Mouse (Mus musculus): ENCODE measurements at regions not wholly inside any gene's neighbourhood (a gene's known extent, or its start where the extent isn't known, plus 50 kb on each side); places are given as distances from the start of the nearest gene placed in this dataset.

GRCm38 (mm10) chr10:96828581-96829246 is 211.9 kb downstream of the Btg1 start:
- DNase-seq (ENCODE audit: low spot score), result no peak
- no peaks in the 10 kb centered on the region for H3K9me3 ChIP-seq (replicated peaks; ENCODE audit: control insufficient read depth, low read length)
- 87% methylated on average over 7 of the region's 7 CpGs for WGBS
- no peaks in the 10 kb centered on the region for H3K27me3 ChIP-seq (ENCODE audit: control insufficient read depth, insufficient read depth, low read length)
- H3K27ac ChIP-seq (replicated peaks; ENCODE audit: low read depth, low read length), result no peak overlapping the region
- no peak overlapping the region for H3K9ac ChIP-seq (replicated peaks; ENCODE audit: low read length)
- no peaks in the 10 kb centered on the region for H3K4me1 ChIP-seq (ENCODE audit: control insufficient read depth, insufficient read depth, low read length)
- ATAC-seq (replicated peaks; ENCODE audit: insufficient number of reproducible peaks, low FRiP score, low TSS enrichment, low read depth), result no peak
- no peaks in the 10 kb centered on the region for H3K36me3 ChIP-seq (replicated peaks; ENCODE audit: control insufficient read depth, insufficient read depth, low read depth, low read length)
- no peak overlapping the region for H3K4me3 ChIP-seq (ENCODE audit: low read depth, low read length)
- no peak overlapping the region for H3K4me2 ChIP-seq (ENCODE audit: low read depth, low read length)

GRCm38 (mm10) chr10:96831071-96831470 is 214.3 kb downstream of the Btg1 start:
- H3K4me3 ChIP-seq (ENCODE audit: low read depth, low read length), result no peak overlapping the region
- 81% methylated on average over 12 of the region's 12 CpGs for WGBS
- no peaks in the 10 kb centered on the region for H3K36me3 ChIP-seq (replicated peaks; ENCODE audit: control insufficient read depth, insufficient read depth, low read depth, low read length)
- H3K9me3 ChIP-seq (replicated peaks; ENCODE audit: control insufficient read depth, low read length), result no peaks in the 10 kb centered on the region
- no peaks in the 10 kb centered on the region for H3K27me3 ChIP-seq (ENCODE audit: control insufficient read depth, insufficient read depth, low read length)
- ATAC-seq (replicated peaks; ENCODE audit: insufficient number of reproducible peaks, low FRiP score, low TSS enrichment, low read depth) (no peak), DNase-seq (ENCODE audit: low spot score) (no peak)
- no peak overlapping the region for H3K4me2 ChIP-seq (ENCODE audit: low read depth, low read length)
- no peak overlapping the region for H3K27ac ChIP-seq (replicated peaks; ENCODE audit: low read depth, low read length)
- H3K9ac ChIP-seq (replicated peaks; ENCODE audit: low read length), result no peak overlapping the region
- H3K4me1 ChIP-seq (ENCODE audit: control insufficient read depth, insufficient read depth, low read length), result no peaks in the 10 kb centered on the region

- DNase-seq (ENCODE audit: low spot score) (no peak), ATAC-seq (replicated peaks; ENCODE audit: insufficient number of reproducible peaks, low FRiP score, low TSS enrichment, low read depth) (no peak)
- H3K9ac ChIP-seq (replicated peaks; ENCODE audit: low read length), result no peak overlapping the region
- no peaks in the 10 kb centered on the region for H3K27me3 ChIP-seq (ENCODE audit: control insufficient read depth, insufficient read depth, low read length)
- H3K4me2 ChIP-seq (ENCODE audit: low read depth, low read length), result no peak overlapping the region
- H3K36me3 ChIP-seq (replicated peaks; ENCODE audit: control insufficient read depth, insufficient read depth, low read depth, low read length), result no peaks in the 10 kb centered on the region
- no peak overlapping the region for H3K27ac ChIP-seq (replicated peaks; ENCODE audit: low read depth, low read length)
- H3K4me3 ChIP-seq (ENCODE audit: low read depth, low read length), result no peak overlapping the region
- no peaks in the 10 kb centered on the region for H3K4me1 ChIP-seq (ENCODE audit: control insufficient read depth, insufficient read depth, low read length)
- H3K9me3 ChIP-seq (replicated peaks; ENCODE audit: control insufficient read depth, low read length), result no peaks in the 10 kb centered on the region
- 86% methylated on average over 7 of the region's 7 CpGs for WGBS
These were observed 220.4 kb downstream of the Btg1 start for GRCm38 (mm10) chr10:96837230-96837629.

GRCm38 (mm10) chr10:96841128-96841527 is 224.3 kb downstream of the Btg1 start:
- no peak overlapping the region for H3K4me3 ChIP-seq (ENCODE audit: low read depth, low read length)
- no peaks in the 10 kb centered on the region for H3K36me3 ChIP-seq (replicated peaks; ENCODE audit: control insufficient read depth, insufficient read depth, low read depth, low read length)
- no peak overlapping the region for H3K4me2 ChIP-seq (ENCODE audit: low read depth, low read length)
- no peaks in the 10 kb centered on the region for H3K4me1 ChIP-seq (ENCODE audit: control insufficient read depth, insufficient read depth, low read length)
- DNase-seq (ENCODE audit: low spot score) (no peak), ATAC-seq (replicated peaks; ENCODE audit: insufficient number of reproducible peaks, low FRiP score, low TSS enrichment, low read depth) (no peak)
- no peak overlapping the region for H3K27ac ChIP-seq (replicated peaks; ENCODE audit: low read depth, low read length)
- no peak overlapping the region for H3K9ac ChIP-seq (replicated peaks; ENCODE audit: low read length)
- H3K27me3 ChIP-seq (ENCODE audit: control insufficient read depth, insufficient read depth, low read length), result no peaks in the 10 kb centered on the region
- WGBS, result 86% methylated on average over 2 of the region's 2 CpGs
- H3K9me3 ChIP-seq (replicated peaks; ENCODE audit: control insufficient read depth, low read length), result no peaks in the 10 kb centered on the region

GRCm38 (mm10) chr10:96841956-96842355 is 225.2 kb downstream of the Btg1 start:
- ATAC-seq (replicated peaks; ENCODE audit: insufficient number of reproducible peaks, low FRiP score, low TSS enrichment, low read depth) (no peak), DNase-seq (ENCODE audit: low spot score) (no peak)
- H3K4me2 ChIP-seq (ENCODE audit: low read depth, low read length), result no peak overlapping the region
- no peaks in the 10 kb centered on the region for H3K27me3 ChIP-seq (ENCODE audit: control insufficient read depth, insufficient read depth, low read length)
- H3K4me1 ChIP-seq (ENCODE audit: control insufficient read depth, insufficient read depth, low read length), result no peaks in the 10 kb centered on the region
- 94% methylated on average over 2 of the region's 2 CpGs for WGBS
- no peaks in the 10 kb centered on the region for H3K36me3 ChIP-seq (replicated peaks; ENCODE audit: control insufficient read depth, insufficient read depth, low read depth, low read length)
- H3K9ac ChIP-seq (replicated peaks; ENCODE audit: low read length), result no peak overlapping the region
- H3K9me3 ChIP-seq (replicated peaks; ENCODE audit: control insufficient read depth, low read length), result no peaks in the 10 kb centered on the region
- no peak overlapping the region for H3K27ac ChIP-seq (replicated peaks; ENCODE audit: low read depth, low read length)
- H3K4me3 ChIP-seq (ENCODE audit: low read depth, low read length), result no peak overlapping the region

GRCm38 (mm10) chr10:96845906-96846305 is 229.1 kb downstream of the Btg1 start:
- Histone ChIP-seq H3K9me3 (replicated peaks; ENCODE audit: control insufficient read depth, low read length) (no peaks in the 10 kb centered on the region), H3K36me3 (replicated peaks; ENCODE audit: control insufficient read depth, insufficient read depth, low read depth, low read length) (no peaks in the 10 kb centered on the region), H3K4me3 (ENCODE audit: low read depth, low read length) (no peak overlapping the region), H3K4me1 (ENCODE audit: control insufficient read depth, insufficient read depth, low read length) (no peaks in the 10 kb centered on the region), H3K4me2 (ENCODE audit: low read depth, low read length) (no peak overlapping the region), H3K27ac (replicated peaks; ENCODE audit: low read depth, low read length) (no peak overlapping the region), H3K9ac (replicated peaks; ENCODE audit: low read length) (no peak overlapping the region), H3K27me3 (ENCODE audit: control insufficient read depth, insufficient read depth, low read length) (no peaks in the 10 kb centered on the region)
- DNase-seq (ENCODE audit: low spot score) (no peak), ATAC-seq (replicated peaks; ENCODE audit: insufficient number of reproducible peaks, low FRiP score, low TSS enrichment, low read depth) (no peak)
- WGBS, result 75% methylated on average over 4 of the region's 4 CpGs

- Histone ChIP-seq H3K27me3 (ENCODE audit: control insufficient read depth, insufficient read depth, low read length) (no peaks in the 10 kb centered on the region), H3K4me3 (ENCODE audit: low read depth, low read length) (no peak overlapping the region), H3K9me3 (replicated peaks; ENCODE audit: control insufficient read depth, low read length) (no peaks in the 10 kb centered on the region), H3K4me2 (ENCODE audit: low read depth, low read length) (no peak overlapping the region), H3K4me1 (ENCODE audit: control insufficient read depth, insufficient read depth, low read length) (no peaks in the 10 kb centered on the region), H3K36me3 (replicated peaks; ENCODE audit: control insufficient read depth, insufficient read depth, low read depth, low read length) (no peaks in the 10 kb centered on the region), H3K27ac (replicated peaks; ENCODE audit: low read depth, low read length) (no peak overlapping the region), H3K9ac (replicated peaks; ENCODE audit: low read length) (no peak overlapping the region)
- ATAC-seq (replicated peaks; ENCODE audit: insufficient number of reproducible peaks, low FRiP score, low TSS enrichment, low read depth) (no peak), DNase-seq (ENCODE audit: low spot score) (no peak)
- 62% methylated on average over 6 of the region's 6 CpGs for WGBS
These were observed 230.2 kb downstream of the Btg1 start for GRCm38 (mm10) chr10:96847028-96847427.

GRCm38 (mm10) chr10:96847433-96848165 is 230.8 kb downstream of the Btg1 start:
- 76% methylated on average over 5 of the region's 5 CpGs for WGBS
- H3K9me3 ChIP-seq (replicated peaks; ENCODE audit: control insufficient read depth, low read length), result no peaks in the 10 kb centered on the region
- no peak for ATAC-seq (replicated peaks; ENCODE audit: insufficient number of reproducible peaks, low FRiP score, low TSS enrichment, low read depth)
- no peaks in the 10 kb centered on the region for H3K4me1 ChIP-seq (ENCODE audit: control insufficient read depth, insufficient read depth, low read length)
- H3K9ac ChIP-seq (replicated peaks; ENCODE audit: low read length), result no peak overlapping the region
- no peak for DNase-seq (ENCODE audit: low spot score)
- no peaks in the 10 kb centered on the region for H3K36me3 ChIP-seq (replicated peaks; ENCODE audit: control insufficient read depth, insufficient read depth, low read depth, low read length)
- no peaks in the 10 kb centered on the region for H3K27me3 ChIP-seq (ENCODE audit: control insufficient read depth, insufficient read depth, low read length)
- no peak overlapping the region for H3K27ac ChIP-seq (replicated peaks; ENCODE audit: low read depth, low read length)
- no peak overlapping the region for H3K4me2 ChIP-seq (ENCODE audit: low read depth, low read length)
- no peak overlapping the region for H3K4me3 ChIP-seq (ENCODE audit: low read depth, low read length)
